Mouse (Mus musculus): ENCODE results near the gene Large2. TPM values are rescaled to one million over a fixed set of nuclear protein-coding genes. Genes with fewer than 3 reads are reported as not detected.

Gene Large2
- polyA plus RNA-seq, 1 experiment from 2014 or later = 2.2 TPM

Small RNAs within 50 kb of the gene (microRNA-seq; reads per million reads assigned to microRNA genes)
- gene Mir7000 = 1.1 reads per million

Other genes starting within 250 kb of the Large2 start
- 32.4 and 37.0 TPM in 2 replicates for gene Pex16, start 193 bp downstream of the Large2 start, polyA plus RNA-seq (2014; fragmentation: Nextera tagmentation; extraction: Ambion mirVana)
- 3.9 and 4.2 TPM in 2 replicates for gene 1700029I15Rik, start 7.7 kb upstream of the Large2 start, polyA plus RNA-seq (2014; fragmentation: Nextera tagmentation; extraction: Ambion mirVana)
- 51.8 and 64.3 TPM in 2 replicates for gene Mapk8ip1, start 26.4 kb upstream of the Large2 start, polyA plus RNA-seq (2014; fragmentation: Nextera tagmentation; extraction: Ambion mirVana)
- gene Cry2, start 59.2 kb upstream of the Large2 start, polyA plus RNA-seq (2014; fragmentation: Nextera tagmentation; extraction: Ambion mirVana) = 41.7 and 43.5 TPM in 2 replicates
- gene Slc35c1, start 85.7 kb upstream of the Large2 start, polyA plus RNA-seq (2014; fragmentation: Nextera tagmentation; extraction: Ambion mirVana) = 15.5 and 16.4 TPM in 2 replicates
- 16.1 and 20.2 TPM in 2 replicates for gene Chst1, start 224.8 kb upstream of the Large2 start, polyA plus RNA-seq (2014; fragmentation: Nextera tagmentation; extraction: Ambion mirVana)

Data from neural tube, embryonic 14.5 days (tissue).